Mouse (Mus musculus) lung, embryonic 14.5 days (tissue): ENCODE data around the gene Usp21. TPM values are rescaled to one million over a fixed set of nuclear protein-coding genes. Genes with fewer than 3 reads are reported as not detected.
"Not testable (repeated sequence)": the region's sequence is repeated elsewhere in the genome, so short reads cannot be mapped to it uniquely, and the experiment has no call there.

Source experiments
- ATAC-seq: fragments of 200-750 bp; cut with Nextera tagmentation; 2 replicates; pipeline ENCODE4 v1.8.0; 2017; ENCODE audit warnings: mild to moderate bottlenecking, moderate TSS enrichment, moderate library complexity; ENCODE audit not compliant: insufficient read depth
- DNase-seq: peaks from one replicate; pipeline ENCODE4 v3.0.0-alpha.2; 2015
- H3K27ac ChIP-seq: fragments of 300-500 bp; sonication (generic); 2 replicates; pipeline ENCODE4 v1.5.1; 2014; ENCODE audit warnings: low read depth, mild to moderate bottlenecking, moderate library complexity
- H3K27me3 ChIP-seq: fragments of 300-500 bp; sonication (generic); 2 replicates; pipeline ENCODE4 v1.6.1; 2014; ENCODE audit warnings: low read length, control low read depth; ENCODE audit not compliant: insufficient read depth
- H3K36me3 ChIP-seq: fragments of 300-500 bp; sonication (generic); 2 replicates; pipeline ENCODE4 v1.6.1; 2014; ENCODE audit warnings: control low read depth; ENCODE audit not compliant: insufficient read depth
- H3K4me1 ChIP-seq: fragments of 300-500 bp; sonication (generic); 2 replicates; pipeline ENCODE4 v1.6.1; 2014; ENCODE audit warnings: antibody characterized with exemption, control low read depth; ENCODE audit not compliant: insufficient read depth
- H3K4me2 ChIP-seq: fragments of 300-500 bp; sonication (generic); 2 replicates; pipeline ENCODE4 v1.6.1; 2014; ENCODE audit warnings: mild to moderate bottlenecking
- H3K4me3 ChIP-seq: fragments of 300-500 bp; sonication (generic); 2 replicates; pipeline ENCODE4 v1.5.1; 2014; ENCODE audit warnings: low read depth, low read length
- H3K9ac ChIP-seq: fragments of 300-500 bp; sonication (generic); 2 replicates; pipeline ENCODE4 v1.6.1; 2014
- H3K9me3 ChIP-seq: fragments of 300-500 bp; sonication (generic); 2 replicates; pipeline ENCODE4 v1.6.1; 2016; ENCODE audit warnings: low read depth, low read length, control low read depth
- CTCF ChIP-seq: IDR thresholded peaks from 2 replicates; pipeline ENCODE4 v1.5.1; 2016; ENCODE audit warnings: antibody characterized with exemption, low read depth
- WGBS: fragments of 180-500 bp; shearing (Covaris S2); extraction: QIAGEN DNeasy Blood & Tissue Kit; methylation state at CpG from one replicate; pipeline ENCODE4 v1.1.7; 2014; 5-methylcytosine and 5-hydroxymethylcytosine counted together
- polyA plus RNA-seq: library from polyadenylated mRNA; unstranded; fragments of >200 nt; fragmentation: Nextera tagmentation; extraction: Ambion mirVana; gene quantifications from 2 replicates; pipeline ENCODE4 v1.2.1, GENCODE M21; 2014

Usp21 gene
- polyA plus RNA-seq, 1 experiment from 2014 or later: 86.0 TPM

- Histone ChIP-seq H3K9ac (no peak overlapping the region), H3K4me3 (no peak overlapping the region), H3K27ac (no peak overlapping the region), H3K27me3 (no peaks in the 10 kb centered on the region), H3K36me3 (0 out of 2 replicates have a peak, but pooled peaks cover 5% of the 10 kb centered on the region), H3K4me2 (no peak overlapping the region), H3K9me3 (no peaks in the 10 kb centered on the region), H3K4me1 (0 out of 2 replicates have a peak, but pooled peaks cover 5% of the 10 kb centered on the region)
- ATAC-seq (no peak), DNase-seq (no peak)
- 71% methylated on average over 2 of the region's 2 CpGs for WGBS
- TF ChIP-seq CTCF: no peak
These were observed 37.8 kb upstream of the Usp21 start for GRCm38 (mm10) chr1:171325571-171325970.

GRCm38 (mm10) chr1:171322012-171322411 lies 34.2 kb upstream of the Usp21 start:
- Histone ChIP-seq H3K27ac (no peak overlapping the region), H3K4me3 (no peak overlapping the region), H3K4me2 (no peak overlapping the region), H3K36me3 (0 out of 2 replicates have a peak, but pooled peaks cover 5% of the 10 kb centered on the region), H3K9ac (no peak overlapping the region), H3K4me1 (no peaks in the 10 kb centered on the region), H3K9me3 (no peaks in the 10 kb centered on the region), H3K27me3 (no peaks in the 10 kb centered on the region)
- TF ChIP-seq CTCF: no peak
- ATAC-seq (peak; percentile 44), DNase-seq (no peak)
- WGBS: 88% methylated on average over 1 of the region's 1 CpGs

- DNase-seq (peak; percentile 75), ATAC-seq (no peak)
- TF ChIP-seq CTCF: peak; percentile 69
These were observed 33.6 kb upstream of the Usp21 start for GRCm38 (mm10) chr1:171321415-171321814.

GRCm38 (mm10) chr1:171320151-171320550 lies 32.4 kb upstream of the Usp21 start:
- Histone ChIP-seq H3K4me3 (no peak overlapping the region), H3K4me2 (peak overlapping the region; percentile 29; the same call in 1 of the 2 replicates), H3K4me1 (no peaks in the 10 kb centered on the region), H3K36me3 (0 out of 2 replicates have a peak, but pooled peaks cover 5% of the 10 kb centered on the region), H3K27me3 (no peaks in the 10 kb centered on the region), H3K9ac (no peak overlapping the region), H3K9me3 (no peaks in the 10 kb centered on the region), H3K27ac (no peak overlapping the region)
- no peak for TF ChIP-seq CTCF
- DNase-seq (no peak), ATAC-seq (no peak)
- 19% methylated on average over 5 of the region's 5 CpGs for WGBS

More at GRCm38 (mm10) chr1:171321415-171321814, 33.6 kb upstream of the Usp21 start:
- Histone ChIP-seq H3K4me3 (no peak overlapping the region), H3K27ac (no peak overlapping the region), H3K36me3 (0 out of 2 replicates have a peak, but pooled peaks cover 5% of the 10 kb centered on the region), H3K9me3 (no peaks in the 10 kb centered on the region), H3K4me1 (no peaks in the 10 kb centered on the region), H3K9ac (no peak overlapping the region), H3K4me2 (no peak overlapping the region), H3K27me3 (no peaks in the 10 kb centered on the region)

- TF ChIP-seq CTCF: no peak
- H3K36me3 ChIP-seq: 0 out of 2 replicates have a peak, but pooled peaks cover 1% of the 10 kb centered on the region
- H3K9me3 ChIP-seq: no peaks in the 10 kb centered on the region
- DNase-seq (no peak), ATAC-seq (no peak)
- H3K4me3 ChIP-seq: no peak overlapping the region
- no peak overlapping the region for H3K9ac ChIP-seq
- 19% methylated on average over 7 of the region's 7 CpGs for WGBS
- no peaks in the 10 kb centered on the region for H3K4me1 ChIP-seq
- H3K27ac ChIP-seq: no peak overlapping the region
- no peaks in the 10 kb centered on the region for H3K27me3 ChIP-seq
- peak overlapping the region; percentile 29; the same call in 1 of the 2 replicates for H3K4me2 ChIP-seq
These were observed 32.0 kb upstream of the Usp21 start for GRCm38 (mm10) chr1:171319748-171320147.

- DNase-seq: no peak
- H3K9ac ChIP-seq: no peak overlapping the region
- no peaks in the 10 kb centered on the region for H3K27me3 ChIP-seq
- no peaks in the 10 kb centered on the region for H3K4me1 ChIP-seq
- ATAC-seq: no peak
- H3K4me2 ChIP-seq: no peak overlapping the region
- H3K36me3 ChIP-seq: no peaks in the 10 kb centered on the region
- no peaks in the 10 kb centered on the region for H3K9me3 ChIP-seq
- TF ChIP-seq CTCF: no peak
- no peak overlapping the region for H3K4me3 ChIP-seq
- 53% methylated on average over 2 of the region's 2 CpGs for WGBS
- H3K27ac ChIP-seq: no peak overlapping the region
These were observed 21.5 kb upstream of the Usp21 start for GRCm38 (mm10) chr1:171309321-171309720.

GRCm38 (mm10) chr1:171306157-171306556 lies 18.4 kb upstream of the Usp21 start:
- H3K9ac ChIP-seq, H3K27ac ChIP-seq, H3K9me3 ChIP-seq, H3K4me3 ChIP-seq, DNase-seq, H3K27me3 ChIP-seq, H3K4me1 ChIP-seq, H3K4me2 ChIP-seq, ATAC-seq, H3K36me3 ChIP-seq: not testable (repeated sequence)
- WGBS: 60% methylated on average over 5 of the region's 5 CpGs
